Mouse (Mus musculus) urinary bladder, postnatal 4 days (tissue): ENCODE results near the gene Ppt1.
"Not testable (repeated sequence)": the region's sequence is repeated elsewhere in the genome, so short reads cannot be mapped to it uniquely, and the experiment has no call there.

ENCODE experiments used
- DNase-seq, 2 experiments: peaks; one replicate each; pipeline ENCODE4 v3.0.0; 2021 to 2022; ENCODE audit warnings: low spot score in 2 of 2

The Ppt1 gene

DNA sequence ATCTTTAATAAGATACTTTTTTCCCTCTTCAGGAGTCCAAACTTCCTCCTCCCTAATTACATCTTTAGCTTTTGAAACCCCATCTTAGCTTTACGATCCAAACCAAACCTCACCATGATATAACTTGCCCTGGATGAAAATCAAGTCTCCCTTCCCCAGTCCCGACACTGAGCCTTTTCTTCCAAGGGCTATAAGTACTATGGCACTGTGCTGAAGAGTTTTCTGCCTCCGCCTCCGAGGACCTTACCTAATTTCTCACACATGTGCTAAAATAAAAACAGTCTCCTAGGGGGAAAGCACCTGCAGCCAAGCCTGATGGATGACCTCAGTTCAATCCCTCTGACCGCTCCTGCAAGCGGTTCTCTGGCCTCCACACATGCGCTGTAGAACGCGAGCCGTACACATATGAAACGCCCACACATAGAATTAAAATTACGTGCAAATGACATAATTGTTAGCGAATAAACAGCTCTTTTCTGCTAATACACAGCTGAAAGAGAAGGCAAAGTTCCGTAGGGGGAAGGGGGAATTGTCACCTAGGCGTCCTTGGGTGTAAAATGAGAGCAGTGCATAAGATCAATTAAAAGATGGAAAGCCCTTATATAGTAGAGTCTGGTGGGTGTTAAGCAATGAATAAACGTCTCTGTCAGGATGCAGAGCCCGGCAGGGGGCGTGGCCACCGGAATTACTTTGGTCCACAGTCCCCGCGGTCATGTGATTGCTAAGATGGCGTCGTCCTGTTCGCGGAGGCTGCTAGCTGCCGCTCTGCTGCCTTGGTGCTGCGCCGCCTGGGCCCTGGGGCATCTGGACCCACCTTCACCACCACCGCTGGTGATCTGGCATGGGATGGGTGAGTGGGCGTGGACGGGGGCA is at the start of gene Ppt1:
Gene Ppt1 (plus strand): TSS at position 713 of the 873 bp plus-strand sequence.
- peak; percentile 71 to 87 for DNase-seq

DNA sequence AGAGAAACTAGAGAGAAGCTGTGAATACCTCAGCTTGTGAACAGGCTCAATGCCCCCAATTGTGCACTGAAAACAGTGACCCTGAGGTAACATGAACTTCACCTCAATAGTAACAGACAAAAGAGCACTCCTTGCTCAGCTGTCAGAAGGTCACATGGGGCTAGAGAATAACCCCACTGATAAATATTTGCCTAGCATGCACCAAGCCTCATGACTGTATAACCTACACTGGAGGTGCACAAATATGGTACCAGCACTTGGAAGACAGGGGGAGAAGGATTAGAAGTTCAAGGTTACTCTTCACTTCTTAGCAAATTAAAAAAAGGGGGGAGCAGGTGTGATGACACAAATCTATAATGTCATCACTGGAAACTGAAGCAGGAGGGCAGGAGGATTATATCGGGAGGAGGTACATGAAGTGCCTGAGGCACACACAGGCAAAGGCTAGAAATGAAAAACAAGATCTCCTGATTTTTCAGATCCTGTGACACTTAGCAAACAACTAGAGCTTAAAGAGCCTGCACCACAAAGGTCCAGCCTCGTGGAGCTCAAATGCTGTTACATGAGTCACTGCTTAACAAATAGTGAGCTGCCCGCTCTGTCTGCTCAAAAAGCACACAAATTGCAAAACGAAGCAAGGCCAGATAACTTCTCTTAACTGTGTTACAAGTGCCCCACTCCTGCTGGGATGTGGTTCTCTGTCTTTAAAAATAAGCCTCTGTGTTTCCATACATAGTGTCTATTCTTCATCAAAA is 46.5 kb upstream of the Ppt1 start:
- no peak for DNase-seq

GRCm38 (mm10) chr4:122808108-122808507 is 27.9 kb upstream of the Ppt1 start:
- DNase-seq, result peak; percentile 53 to 75

DNA sequence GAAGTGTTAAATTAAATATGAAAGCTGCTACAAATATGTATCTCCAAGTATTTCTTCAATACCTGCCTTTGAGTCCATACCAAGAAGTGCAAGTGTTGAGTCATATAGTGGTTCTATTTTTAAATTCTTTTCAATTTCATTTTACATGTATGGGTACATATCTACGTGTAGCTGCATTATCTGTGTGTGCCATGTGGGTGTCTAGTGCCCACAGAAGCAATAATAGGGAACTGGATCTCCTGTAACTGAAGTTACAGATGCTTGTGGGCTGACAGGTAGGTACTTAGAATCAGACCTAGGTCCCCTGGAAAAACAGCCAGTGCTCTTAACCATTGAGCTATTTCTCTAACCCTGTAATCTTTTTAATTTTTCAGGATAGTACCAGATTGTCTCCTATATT is 24.9 kb upstream of the Ppt1 start:
- DNase-seq, result no peak

DNA sequence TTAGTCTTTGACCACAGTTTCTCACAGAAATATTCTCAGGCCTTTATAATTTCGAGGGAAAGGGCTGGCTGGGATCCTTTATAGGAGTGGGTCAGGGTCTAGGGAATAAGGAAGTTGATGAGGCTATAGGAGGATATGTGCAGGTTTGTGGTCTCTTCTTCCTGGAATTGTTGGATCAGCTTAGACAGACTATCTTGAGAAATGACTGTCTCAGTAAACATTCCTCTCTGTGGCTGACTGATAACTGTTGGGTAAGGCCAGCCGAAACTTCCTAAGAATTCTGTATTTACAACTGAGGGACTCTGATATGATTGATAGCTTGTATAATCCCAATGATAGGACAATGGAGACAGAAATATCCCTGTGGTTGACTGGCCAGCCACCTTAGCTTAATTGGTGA is 24.2 kb upstream of the Ppt1 start:
- no peak for DNase-seq

GRCm38 (mm10) chr4:122816202-122816601 is 19.8 kb upstream of the Ppt1 start:
- DNase-seq, result no peak

DNA sequence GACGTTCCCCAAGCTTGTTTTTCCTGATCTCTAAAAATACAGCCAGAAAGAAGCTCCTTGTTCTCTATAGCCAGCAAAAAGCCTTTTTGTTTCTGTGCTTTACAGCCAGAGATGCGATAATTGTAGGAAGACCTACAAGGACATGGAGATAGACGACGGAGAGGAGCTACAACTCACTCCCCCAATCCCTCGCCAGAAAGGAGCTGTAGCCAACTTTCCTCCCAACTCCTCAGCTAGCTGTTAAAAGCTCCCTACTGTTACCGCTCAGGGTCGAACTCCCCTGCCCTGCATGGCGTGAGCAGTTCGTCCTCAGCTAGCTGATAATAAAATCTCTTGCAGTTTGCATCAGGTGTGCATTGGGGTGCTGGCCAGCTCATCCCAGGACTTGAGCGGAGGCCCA is 15.1 kb upstream of the Ppt1 start:
- not testable (repeated sequence) for DNase-seq

- DNase-seq, result no peak
These were observed 8.4 kb upstream of the Ppt1 start for GRCm38 (mm10) chr4:122827651-122828050.

- no peak for DNase-seq
These were observed 6.7 kb upstream of the Ppt1 start for GRCm38 (mm10) chr4:122829339-122829738.

GRCm38 (mm10) chr4:122831888-122832287 is 4.2 kb upstream of the Ppt1 start:
- DNase-seq, result no peak

GRCm38 (mm10) chr4:122836403-122836775 is 347 bp downstream of the Ppt1 start:
- DNase-seq, result no peak

GRCm38 (mm10) chr4:122837180-122837730 is 1.2 kb downstream of the Ppt1 start:
- DNase-seq, result no peak

GRCm38 (mm10) chr4:122837994-122838393 is 2.0 kb downstream of the Ppt1 start:
- no peak for DNase-seq

- no peak for DNase-seq
These were observed 2.4 kb downstream of the Ppt1 start for GRCm38 (mm10) chr4:122838416-122838815.

DNA sequence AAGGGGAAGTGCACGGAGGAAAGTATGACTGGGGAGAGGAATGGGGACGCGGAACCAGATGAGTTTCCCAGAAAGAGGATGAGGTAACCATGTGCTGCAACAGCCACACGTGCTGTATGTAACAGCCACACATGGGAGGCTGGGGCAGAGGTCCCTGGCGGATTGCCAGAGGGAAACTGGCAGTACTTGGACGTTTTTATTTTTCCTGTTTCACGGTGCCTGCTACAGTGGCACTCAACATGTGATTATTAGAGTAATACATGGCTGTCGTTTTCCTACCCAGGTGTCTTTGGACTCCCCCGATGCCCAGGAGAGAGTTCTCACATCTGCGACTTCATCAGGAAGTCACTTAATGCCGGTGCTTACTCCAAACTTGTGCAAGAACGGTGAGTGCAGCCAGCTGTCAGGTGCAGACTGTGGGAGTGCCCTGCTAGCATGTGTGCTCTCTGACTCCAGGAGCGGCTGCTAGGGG is 12.1 kb downstream of the Ppt1 start:
- no peak for DNase-seq

GRCm38 (mm10) chr4:122851535-122851934 is 15.5 kb downstream of the Ppt1 start:
- DNase-seq, result no peak

DNA sequence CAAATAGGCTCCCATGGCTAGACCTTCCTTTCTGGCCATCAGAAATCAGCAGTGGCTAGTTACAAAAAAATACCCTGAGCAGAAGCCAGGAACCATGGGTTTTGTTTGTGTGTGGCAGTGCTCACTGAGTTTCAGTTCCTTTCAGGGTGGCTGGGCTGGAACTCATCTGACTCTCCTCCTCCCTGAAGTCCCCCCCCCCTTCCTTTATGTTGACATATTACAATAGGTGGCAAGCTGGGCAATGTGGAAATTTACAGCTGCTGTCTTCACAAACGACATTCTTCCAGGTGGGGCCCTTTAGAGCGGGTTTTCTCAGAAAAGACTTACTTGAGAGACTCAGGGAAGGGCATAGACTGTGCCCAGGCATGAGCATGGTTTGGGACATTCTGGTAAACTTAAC is 17.6 kb downstream of the Ppt1 start:
- no peak for DNase-seq

DNA sequence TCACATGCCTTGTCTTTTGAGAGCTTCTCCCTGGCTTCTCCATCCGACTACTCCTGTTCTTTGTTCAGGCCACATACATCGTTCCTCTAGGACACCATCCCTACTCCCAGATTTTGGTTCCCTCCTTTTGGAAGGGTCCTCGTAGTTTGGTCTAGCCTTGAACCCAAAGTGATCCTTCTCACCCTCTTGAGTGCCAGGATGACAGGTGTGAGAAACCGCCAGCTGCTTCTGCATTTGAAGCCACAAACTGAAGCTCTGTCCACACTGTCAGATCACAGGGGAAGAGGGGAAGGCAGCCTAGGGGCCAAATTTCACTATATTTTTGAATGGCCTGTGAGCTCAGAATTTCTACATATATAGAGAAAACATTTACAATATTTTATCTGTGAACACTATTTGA is 18.7 kb downstream of the Ppt1 start:
- no peak for DNase-seq

GRCm38 (mm10) chr4:122857909-122858308 is 21.9 kb downstream of the Ppt1 start:
- DNase-seq, result no peak

DNA sequence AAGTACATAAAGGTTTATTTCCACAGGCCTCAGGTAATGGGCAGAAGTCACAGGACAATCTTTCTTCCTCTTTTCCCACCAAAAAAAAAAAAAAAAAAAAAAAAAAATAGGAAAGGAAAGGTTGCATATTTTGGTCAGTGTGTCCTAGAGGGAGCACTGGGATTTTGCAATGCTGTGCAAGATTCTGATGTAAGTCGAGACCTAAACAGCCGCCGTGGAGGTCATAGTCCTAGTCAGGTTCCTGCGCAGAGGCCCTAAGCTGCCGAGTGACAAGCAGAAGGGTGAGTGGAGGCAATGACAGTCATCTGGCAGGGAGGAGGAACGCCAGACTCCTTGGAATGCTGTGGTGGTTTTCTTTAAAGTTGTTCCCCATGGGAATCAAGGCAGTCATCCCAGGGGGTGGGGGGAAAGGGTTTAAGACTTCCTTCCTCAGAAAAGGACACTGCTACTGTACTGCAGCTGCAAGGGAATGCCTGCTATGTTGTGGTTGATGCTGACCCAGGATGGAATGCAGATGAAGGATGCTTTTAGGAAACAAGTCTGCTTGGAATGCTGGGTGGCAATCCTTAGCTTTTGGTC is 23.1 kb downstream of the Ppt1 start:
- no peak for DNase-seq

DNA sequence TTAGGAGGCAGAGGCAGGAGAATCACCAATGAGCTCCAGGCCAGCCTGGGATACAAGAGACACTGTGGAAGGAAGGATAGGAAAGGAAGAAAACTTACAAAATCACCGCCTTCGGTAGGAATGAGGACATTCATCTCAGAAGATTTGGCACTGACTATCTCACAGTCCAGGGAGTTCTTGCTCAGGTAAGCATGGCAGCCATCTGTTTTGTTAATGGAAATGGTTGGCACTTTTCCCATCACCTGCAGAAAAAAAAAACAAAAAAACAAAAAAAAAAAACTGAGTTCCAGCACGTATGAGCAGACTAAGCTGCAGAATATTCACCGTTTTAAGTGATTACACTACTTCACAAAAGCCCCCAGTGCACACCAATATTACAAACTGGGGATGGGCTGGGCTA is 25.8 kb downstream of the Ppt1 start:
- no peak for DNase-seq

- no peak for DNase-seq
These were observed 32.0 kb downstream of the Ppt1 start for GRCm38 (mm10) chr4:122868041-122868440.
